Mouse (Mus musculus) midbrain, postnatal 0 days (tissue): ENCODE data around the gene Zfp318. TPM values are rescaled to one million over a fixed set of nuclear protein-coding genes. Genes with fewer than 3 reads are reported as not detected.

Experiments used
- ATAC-seq: fragments of 200-750 bp; cut with Nextera tagmentation; 2 replicates; pipeline ENCODE4 v1.8.0; 2017; ENCODE audit warnings: moderate number of reproducible peaks, mild to moderate bottlenecking, moderate TSS enrichment, moderate library complexity; ENCODE audit not compliant: low FRiP score
- DNase-seq: peaks from one replicate; pipeline ENCODE4 v3.0.0-alpha.2; 2015; ENCODE audit warnings: low spot score
- H3K27ac ChIP-seq: fragments of 300-500 bp; sonication (generic); 2 replicates; pipeline ENCODE4 v1.5.1; 2014; ENCODE audit warnings: low read depth, mild to moderate bottlenecking, low read length, mixed read lengths
- H3K27me3 ChIP-seq: fragments of 300-500 bp; sonication (generic); 2 replicates; pipeline ENCODE4 v1.6.1; 2014; ENCODE audit warnings: low read length, control low read depth, mixed read lengths; ENCODE audit not compliant: insufficient read depth
- H3K36me3 ChIP-seq: fragments of 300-500 bp; sonication (generic); 2 replicates; pipeline ENCODE4 v1.6.1; 2014; ENCODE audit warnings: low read length, control low read depth, mixed read lengths; ENCODE audit not compliant: insufficient read depth
- H3K4me1 ChIP-seq: fragments of 300-500 bp; sonication (generic); 2 replicates; pipeline ENCODE4 v1.6.1; 2014; ENCODE audit warnings: mild to moderate bottlenecking, control low read depth, antibody characterized with exemption, low read length, mixed read lengths; ENCODE audit not compliant: insufficient read depth
- H3K4me2 ChIP-seq: fragments of 300-500 bp; sonication (generic); 2 replicates; pipeline ENCODE4 v1.6.1; 2014; ENCODE audit warnings: low read depth, mild to moderate bottlenecking, low read length, mixed read lengths; ENCODE audit not compliant: poor library complexity, severe bottlenecking
- H3K4me3 ChIP-seq: fragments of 300-500 bp; sonication (generic); 2 replicates; pipeline ENCODE4 v1.5.1; 2014; ENCODE audit warnings: low read depth, mild to moderate bottlenecking, low read length, moderate library complexity
- H3K9ac ChIP-seq: fragments of 300-500 bp; sonication (generic); replicated peaks from 2 replicates; pipeline ENCODE4 v1.6.1; 2014; ENCODE audit warnings: mild to moderate bottlenecking, low read length, moderate library complexity, mixed read lengths; ENCODE audit not compliant: poor library complexity, severe bottlenecking
- H3K9me3 ChIP-seq: fragments of 300-500 bp; sonication (generic); 2 replicates; pipeline ENCODE4 v1.6.1; 2016; ENCODE audit warnings: low read length, control low read depth
- CTCF ChIP-seq: IDR thresholded peaks from 2 replicates; pipeline ENCODE4 v1.5.1; 2016; ENCODE audit warnings: antibody characterized with exemption, mild to moderate bottlenecking
- WGBS: fragments of 180-500 bp; shearing (Covaris S2); extraction: QIAGEN DNeasy Blood & Tissue Kit; methylation state at CpG from one replicate; pipeline ENCODE4 v1.1.7; 2014; 5-methylcytosine and 5-hydroxymethylcytosine counted together
- polyA plus RNA-seq: library from polyadenylated mRNA; unstranded; fragments of >200 nt; fragmentation: Nextera tagmentation; extraction: Ambion mirVana; gene quantifications from 2 replicates; pipeline ENCODE4 v1.2.1, GENCODE M21; 2015
- total RNA-seq: library from RNA; depleted of rRNA; stranded (reverse); fragments of >200 nt; gene quantifications from 2 replicates; pipeline ENCODE4 v1.2.3, GENCODE M21; 2014

The Zfp318 gene
- total and polyA plus RNA-seq, 2 experiments from 2014 or later: 25.0 to 33.7 TPM

DNA sequence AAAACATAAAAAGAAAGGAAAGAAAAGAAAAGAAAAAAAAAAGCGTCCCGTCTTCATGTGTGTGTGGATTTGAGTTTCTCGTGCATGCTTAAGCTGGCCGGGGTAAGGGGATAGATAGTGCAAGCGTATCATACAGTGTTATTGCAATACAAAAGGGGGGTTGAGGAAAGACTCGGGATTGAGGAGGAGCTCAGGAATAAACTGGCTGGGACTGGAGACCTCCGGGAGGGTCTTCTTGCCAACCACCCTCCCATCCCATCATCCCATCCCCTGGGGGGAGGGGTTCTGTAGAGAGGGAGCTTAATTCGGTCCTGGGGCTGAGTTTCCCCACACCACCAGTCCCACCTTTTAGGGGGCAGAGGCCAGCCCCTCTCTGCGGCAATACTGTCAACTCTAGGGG is 71.0 kb downstream of the Zfp318 start:
- ATAC-seq (no peak), DNase-seq (no peak)
- H3K4me3 ChIP-seq: peak overlapping the region; percentile 25; the same call in 1 of the 2 replicates
- H3K27ac ChIP-seq: no peak overlapping the region
- no peaks in the 10 kb centered on the region for H3K27me3 ChIP-seq
- TF ChIP-seq CTCF: no peak
- 2% methylated on average over 9 of the region's 9 CpGs for WGBS
- H3K4me2 ChIP-seq: peak overlapping the region; percentile 57
- peaks cover 2% of the 10 kb centered on the region; the same call in 1 of the 2 replicates for H3K36me3 ChIP-seq
- 0 out of 2 replicates have a peak overlapping the region, but pooled peaks have one; percentile 29 for H3K9ac ChIP-seq
- peaks cover 13% of the 10 kb centered on the region; the same call in 1 of the 2 replicates for H3K4me1 ChIP-seq
- no peaks in the 10 kb centered on the region for H3K9me3 ChIP-seq

DNA sequence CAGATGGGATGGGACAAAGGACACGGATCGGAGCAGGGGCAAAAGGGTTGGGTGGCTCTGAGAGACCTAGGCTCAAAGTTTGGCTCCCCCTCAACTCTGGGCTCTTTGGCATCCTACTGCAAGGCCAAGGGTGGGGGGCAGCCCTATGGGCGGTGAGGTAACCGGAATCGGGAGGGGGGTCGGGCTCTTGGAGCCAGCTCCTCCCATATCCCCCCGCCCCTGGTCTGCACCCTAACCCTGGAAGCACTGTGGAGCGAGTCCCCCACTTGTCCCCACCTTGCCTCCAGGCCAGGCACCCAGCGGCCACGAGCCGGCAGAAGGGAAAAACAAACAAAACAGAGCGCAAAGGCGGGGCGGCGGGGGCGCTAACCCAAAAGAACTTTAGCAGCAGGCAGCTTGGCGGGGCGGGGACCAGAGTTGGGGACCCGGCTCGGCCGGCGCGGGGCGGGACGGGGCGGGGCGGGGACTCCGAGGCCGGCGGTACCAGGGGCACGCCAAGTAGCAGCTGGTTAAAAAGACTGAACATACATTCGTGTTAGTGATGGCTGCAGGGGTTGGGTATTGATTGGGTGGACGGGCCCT is 71.7 kb downstream of the Zfp318 start:
- Histone ChIP-seq H3K4me1 (peaks cover 13% of the 10 kb centered on the region; the same call in 1 of the 2 replicates), H3K27me3 (no peaks in the 10 kb centered on the region), H3K4me2 (peak overlapping the region; percentile 57), H3K27ac (no peak overlapping the region), H3K36me3 (peaks cover under 1% of the 10 kb centered on the region; the same call in 1 of the 2 replicates), H3K4me3 (peak overlapping the region; percentile 25), H3K9me3 (no peaks in the 10 kb centered on the region), H3K9ac (peak overlapping the region; percentile 29; the same call in 1 of the 2 replicates)
- DNase-seq: no peak
- no peak for TF ChIP-seq CTCF
- WGBS: 2% methylated on average over 30 of the region's 33 CpGs
- no peak for ATAC-seq

DNA sequence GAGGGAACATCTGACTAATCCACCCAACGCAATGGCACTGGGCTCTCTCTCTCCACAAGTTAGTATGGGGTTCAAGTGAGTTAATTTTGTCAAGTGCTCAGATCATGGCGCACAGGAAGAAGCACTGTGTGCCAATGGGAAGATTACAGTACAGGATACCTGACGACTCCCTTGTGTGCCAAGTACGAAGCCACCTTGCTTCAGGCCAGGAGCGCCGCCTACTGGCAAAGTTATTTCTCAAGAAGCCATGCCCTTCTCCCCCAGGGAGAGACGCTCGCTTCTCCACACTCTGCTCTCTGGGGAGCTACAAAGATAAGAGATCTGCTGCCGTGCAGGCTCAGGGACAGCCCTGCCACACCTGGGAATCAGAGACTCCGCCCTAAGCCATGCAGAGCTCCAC is 74.3 kb downstream of the Zfp318 start:
- Histone ChIP-seq H3K27me3 (no peaks in the 10 kb centered on the region), H3K9ac (no peak overlapping the region), H3K9me3 (no peaks in the 10 kb centered on the region), H3K36me3 (peaks cover 8% of the 10 kb centered on the region), H3K27ac (no peak overlapping the region), H3K4me2 (no peak overlapping the region), H3K4me1 (peaks cover 13% of the 10 kb centered on the region; the same call in 1 of the 2 replicates), H3K4me3 (no peak overlapping the region)
- TF ChIP-seq CTCF: peak; percentile 58
- DNase-seq (no peak), ATAC-seq (no peak)
- 19% methylated on average over 10 of the region's 10 CpGs for WGBS

GRCm38 (mm10) chr17:46458439-46458838 is 74.9 kb downstream of the Zfp318 start:
- ATAC-seq (no peak), DNase-seq (no peak)
- 57% methylated on average over 3 of the region's 3 CpGs for WGBS
- no peak overlapping the region for H3K9ac ChIP-seq
- no peak overlapping the region for H3K4me2 ChIP-seq
- H3K4me1 ChIP-seq: peaks cover 13% of the 10 kb centered on the region; the same call in 1 of the 2 replicates
- H3K4me3 ChIP-seq: no peak overlapping the region
- TF ChIP-seq CTCF: no peak
- no peaks in the 10 kb centered on the region for H3K9me3 ChIP-seq
- no peak overlapping the region for H3K27ac ChIP-seq
- peaks cover 10% of the 10 kb centered on the region for H3K36me3 ChIP-seq
- no peaks in the 10 kb centered on the region for H3K27me3 ChIP-seq

DNA sequence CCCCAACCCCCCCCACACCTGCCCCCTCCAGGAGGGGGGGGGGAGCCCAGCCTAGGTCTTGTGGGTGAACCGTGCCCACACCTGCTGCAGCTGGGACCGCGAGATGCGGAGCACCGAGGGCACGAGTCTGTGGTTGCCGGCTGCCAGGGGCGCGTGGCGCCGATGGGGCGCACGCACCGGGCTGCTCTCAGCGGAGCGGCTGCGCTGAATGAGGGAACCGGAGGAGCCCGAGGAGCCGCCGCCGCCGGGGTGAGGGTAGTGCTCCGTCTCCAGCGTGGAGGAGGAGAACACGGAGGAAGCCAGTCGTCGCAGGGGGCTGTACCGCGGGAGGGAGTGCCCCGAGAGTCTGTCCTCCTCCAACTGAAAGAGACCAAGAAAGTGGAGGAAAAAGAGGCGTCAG is 77.1 kb downstream of the Zfp318 start:
- no peak overlapping the region for H3K27ac ChIP-seq
- no peak for TF ChIP-seq CTCF
- no peak overlapping the region; the same call in 1 of the 2 replicates for H3K4me3 ChIP-seq
- DNase-seq (no peak), ATAC-seq (no peak)
- H3K4me1 ChIP-seq: no peaks in the 10 kb centered on the region
- WGBS: 14% methylated on average over 28 of the region's 32 CpGs
- H3K9ac ChIP-seq: no peak overlapping the region
- peaks cover 19% of the 10 kb centered on the region for H3K36me3 ChIP-seq
- no peaks in the 10 kb centered on the region for H3K27me3 ChIP-seq
- H3K4me2 ChIP-seq: 0 out of 2 replicates have a peak overlapping the region, but pooled peaks have one; percentile 6
- no peaks in the 10 kb centered on the region for H3K9me3 ChIP-seq

- 30% methylated on average over 8 of the region's 8 CpGs for WGBS
- DNase-seq: no peak
- H3K4me3 ChIP-seq: no peak overlapping the region
- H3K36me3 ChIP-seq: peaks cover 23% of the 10 kb centered on the region
- peak overlapping the region; percentile 20 for H3K4me2 ChIP-seq
- TF ChIP-seq CTCF: peak; percentile 40
- H3K27me3 ChIP-seq: no peaks in the 10 kb centered on the region
- H3K27ac ChIP-seq: no peak overlapping the region
- H3K4me1 ChIP-seq: no peaks in the 10 kb centered on the region
- no peak overlapping the region for H3K9ac ChIP-seq
- no peak for ATAC-seq
- no peaks in the 10 kb centered on the region for H3K9me3 ChIP-seq
Observed at GRCm38 (mm10) chr17:46461347-46461746, 77.8 kb downstream of the Zfp318 start.
